In the genomic region with DNA sequence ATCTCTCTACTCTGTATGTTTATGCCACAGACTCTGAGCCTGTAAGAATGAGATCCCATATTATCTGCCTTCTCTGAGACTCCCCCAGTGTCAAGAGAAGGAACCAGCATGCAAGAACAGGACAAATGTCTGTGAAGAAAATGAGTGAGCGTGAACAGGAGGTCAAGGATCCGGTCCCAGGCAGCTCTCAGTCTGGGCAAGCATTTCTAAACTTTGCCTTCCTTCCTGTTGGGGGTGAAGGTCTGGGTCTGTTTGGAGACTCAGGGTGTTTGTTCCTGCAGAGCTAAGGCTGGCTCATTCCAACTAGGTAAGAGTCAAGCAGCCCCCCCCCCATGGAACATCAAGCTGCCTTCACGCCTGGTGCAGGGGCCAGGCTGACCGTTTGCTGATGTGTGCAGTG, we compare ENCODE assay signal across 24 mouse cellular contexts. TPM values are rescaled to one million over a fixed set of nuclear protein-coding genes. Genes with fewer than 3 reads are reported as not detected.
DNase-seq lines count a peak whose midpoint lies in the region; ATAC-seq and TF ChIP-seq lines count a peak whose summit lies in the region.
"Had no signal": no experiment of that assay in that cellular context is flagged by ENCODE, and none has a peak within 500 bp of the region (broad histone marks: within the 10 kb centered on the region; RNA-seq: fewer than 3 reads in every experiment).

No protein-coding gene starts in this region.

- H3K9me3 ChIP-seq in heart, embryonic 10.5 days = no peaks in the 10 kb centered on the region
- no peaks in the 10 kb centered on the region for H3K9me3 ChIP-seq in heart, embryonic 11.5 days (replicated peaks; ENCODE audit: control insufficient read depth, low read length)
- no peaks in the 10 kb centered on the region for H3K9me3 ChIP-seq in lung, embryonic 15.5 days
- no peaks in the 10 kb centered on the region for H3K9me3 ChIP-seq in E14TG2a.4 (ENCODE audit: low read length)
- H3K9me3 ChIP-seq: embryonic facial prominence, embryonic 15.5 days; heart, embryonic 13.5 days; hindbrain, embryonic 12.5 days; kidney, embryonic 15.5 days; midbrain, embryonic 12.5 days had no signal

- H3K9ac ChIP-seq in heart, embryonic 11.5 days (ENCODE audit: low read depth, low read length) = no peak overlapping the region
- H3K9ac ChIP-seq in lung, embryonic 15.5 days = no peak overlapping the region
- H3K9ac ChIP-seq: embryonic facial prominence, embryonic 15.5 days; heart, embryonic 13.5 days; hindbrain, embryonic 12.5 days; kidney, embryonic 15.5 days; midbrain, embryonic 12.5 days had no signal

- TF ChIP-seq CTCF in E14TG2a.4 (conservative IDR thresholded peaks at IDR 0.05; ENCODE audit: low read length) = no peak

- no peak overlapping the region for H3K4me3 ChIP-seq in heart, embryonic 10.5 days
- H3K4me3 ChIP-seq in heart, embryonic 11.5 days (ENCODE audit: low read depth, low read length) = no peak overlapping the region
- no peak overlapping the region for H3K4me3 ChIP-seq in lung, embryonic 15.5 days
- H3K4me3 ChIP-seq in E14TG2a.4 (replicated peaks; ENCODE audit: low read length) = peak overlapping the region; percentile 46
- H3K4me3 ChIP-seq: embryonic facial prominence, embryonic 15.5 days; heart, embryonic 13.5 days; hindbrain, embryonic 12.5 days; kidney, embryonic 15.5 days; midbrain, embryonic 12.5 days had no signal

- WGBS in heart, embryonic 10.5 days = 44% methylated on average over 4 of the region's 4 CpGs
- WGBS in heart, embryonic 11.5 days (ENCODE audit: insufficient replicate concordance) = 53% methylated on average over 4 of the region's 4 CpGs
- WGBS in lung, embryonic 15.5 days = 29% methylated on average over 4 of the region's 4 CpGs

- peaks cover 32% of the 10 kb centered on the region for H3K4me1 ChIP-seq in heart, embryonic 10.5 days
- H3K4me1 ChIP-seq in heart, embryonic 11.5 days (ENCODE audit: control insufficient read depth, insufficient read depth, low read length) = peaks cover 8% of the 10 kb centered on the region; the same call in 1 of the 2 replicates
- no peaks in the 10 kb centered on the region for H3K4me1 ChIP-seq in lung, embryonic 15.5 days
- H3K4me1 ChIP-seq in E14TG2a.4 (replicated peaks; ENCODE audit: low read depth, low read length) = peaks cover 76% of the 10 kb centered on the region
- H3K4me1 ChIP-seq: embryonic facial prominence, embryonic 15.5 days; hindbrain, embryonic 12.5 days had no signal

- ATAC-seq in heart, embryonic 11.5 days (replicated peaks; ENCODE audit: insufficient number of reproducible peaks, low FRiP score, low TSS enrichment) = no peak
- no peak for ATAC-seq in lung, embryonic 15.5 days (ENCODE audit: borderline replicate concordance, extremely low read depth, low FRiP score, low TSS enrichment)
- ATAC-seq: forebrain, embryonic 14.5 days had no signal

- no peak overlapping the region for H3K4me2 ChIP-seq in heart, embryonic 11.5 days
- H3K4me2 ChIP-seq in lung, embryonic 15.5 days = no peak overlapping the region
- H3K4me2 ChIP-seq: embryonic facial prominence, embryonic 15.5 days; heart, embryonic 13.5 days; hindbrain, embryonic 12.5 days; kidney, embryonic 15.5 days; midbrain, embryonic 12.5 days had no signal

- no peaks in the 10 kb centered on the region for H3K36me3 ChIP-seq in heart, embryonic 10.5 days
- no peaks in the 10 kb centered on the region for H3K36me3 ChIP-seq in heart, embryonic 11.5 days (ENCODE audit: control insufficient read depth, insufficient read depth, low read length)
- H3K36me3 ChIP-seq in lung, embryonic 15.5 days = no peaks in the 10 kb centered on the region
- H3K36me3 ChIP-seq in E14TG2a.4 (ENCODE audit: insufficient read depth, low read length) = peaks cover 7% of the 10 kb centered on the region
- H3K36me3 ChIP-seq: embryonic facial prominence, embryonic 15.5 days; heart, embryonic 13.5 days; hindbrain, embryonic 12.5 days; kidney, embryonic 15.5 days; midbrain, embryonic 12.5 days had no signal

- H3K27ac ChIP-seq in heart, embryonic 10.5 days = 0 out of 2 replicates have a peak overlapping the region, but pooled peaks have one; percentile 36
- H3K27ac ChIP-seq in heart, embryonic 11.5 days (ENCODE audit: low read depth, low read length) = no peak overlapping the region
- peak overlapping the region; percentile 14; the same call in 1 of the 2 replicates for H3K27ac ChIP-seq in lung, embryonic 15.5 days
- H3K27ac ChIP-seq: embryonic facial prominence, embryonic 15.5 days; heart, embryonic 13.5 days; hindbrain, embryonic 12.5 days; kidney, embryonic 15.5 days; midbrain, embryonic 12.5 days; stomach, postnatal 0 days had no signal

- no peak for DNase-seq in heart, embryonic 10.5 days (ENCODE audit: low spot score)
- DNase-seq in lung, postnatal 14 days = no peak
- peak; percentile 14 for DNase-seq in lung, postnatal 36 days
- DNase-seq in cerebellum, adult 8-10 months = no peak
- DNase-seq: adrenal gland, postnatal 36 days; cerebellum, adult 9-11 months; heart, postnatal 14 days; kidney, adult 11 months; kidney, postnatal 36 days; right cerebral cortex, postnatal 14 days; thymus, adult 2 months; thymus, postnatal 4 days had no signal

- H3K27me3 ChIP-seq in heart, embryonic 10.5 days (ENCODE audit: insufficient read depth, poor library complexity, severe bottlenecking) = peaks cover 62% of the 10 kb centered on the region
- peaks cover 14% of the 10 kb centered on the region for H3K27me3 ChIP-seq in heart, embryonic 11.5 days (ENCODE audit: control insufficient read depth, insufficient read depth, low read length)
- H3K27me3 ChIP-seq in lung, embryonic 15.5 days = no peaks in the 10 kb centered on the region; the same call in 1 of the 2 replicates
- no peaks in the 10 kb centered on the region for H3K27me3 ChIP-seq in E14TG2a.4 (ENCODE audit: insufficient read depth, low read length)

RNA-seq across cellular contexts. Expression of gene Fgf15, which starts 23.9 kb away (rescaled TPM):
- polyA plus RNA-seq in heart, embryonic 10.5 days (2016; fragmentation: Nextera tagmentation; extraction: Ambion mirVana) = 0.41 and 1.5 TPM in 2 replicates
- polyA plus RNA-seq in heart, embryonic 11.5 days (2014; fragmentation: Nextera tagmentation; extraction: Ambion mirVana) = 0.11 and 0.13 TPM in 2 replicates
- not detected in 2 replicates for polyA plus RNA-seq in lung, embryonic 15.5 days (2015; fragmentation: Nextera tagmentation; extraction: Ambion mirVana)
- polyA plus RNA-seq: frontal cortex, adult 2 months; stomach, postnatal 0 days had no signal

RNA-seq across cellular contexts. Expression of gene Fgf4, which starts 25.3 kb away (rescaled TPM):
- polyA plus RNA-seq in heart, embryonic 10.5 days (2016; fragmentation: Nextera tagmentation; extraction: Ambion mirVana) = 0.34 TPM in 1 of 2 replicates, not detected in the other
- not detected in 2 replicates for polyA plus RNA-seq in heart, embryonic 11.5 days (2014; fragmentation: Nextera tagmentation; extraction: Ambion mirVana)
- polyA plus RNA-seq in lung, embryonic 15.5 days (2015; fragmentation: Nextera tagmentation; extraction: Ambion mirVana) = not detected in 2 replicates
- polyA plus RNA-seq: forebrain, embryonic 14.5 days; frontal cortex, adult 2 months; gonadal fat pad, adult 2 months; heart, embryonic 13.5 days; kidney, embryonic 15.5 days; midbrain, embryonic 12.5 days; stomach, postnatal 0 days had no signal

RNA-seq across cellular contexts. Expression of gene Fgf3, which starts 34.5 kb away (rescaled TPM):
- 0.07 and 0.88 TPM in 2 replicates for polyA plus RNA-seq in heart, embryonic 10.5 days (2016; fragmentation: Nextera tagmentation; extraction: Ambion mirVana)
- 0.19 TPM in 1 of 2 replicates, not detected in the other for polyA plus RNA-seq in heart, embryonic 11.5 days (2014; fragmentation: Nextera tagmentation; extraction: Ambion mirVana)
- polyA plus RNA-seq in lung, embryonic 15.5 days (2015; fragmentation: Nextera tagmentation; extraction: Ambion mirVana) = not detected in 2 replicates
- polyA plus RNA-seq: gonadal fat pad, adult 2 months had no signal

RNA-seq across cellular contexts. Expression of gene LTO1, which starts 42.5 kb away (rescaled TPM):
- 23.3 and 26.0 TPM in 2 replicates for polyA plus RNA-seq in heart, embryonic 10.5 days (2016; fragmentation: Nextera tagmentation; extraction: Ambion mirVana)
- polyA plus RNA-seq in heart, embryonic 11.5 days (2014; fragmentation: Nextera tagmentation; extraction: Ambion mirVana) = 17.1 and 21.2 TPM in 2 replicates
- polyA plus RNA-seq in lung, embryonic 15.5 days (2015; fragmentation: Nextera tagmentation; extraction: Ambion mirVana) = 25.8 and 27.9 TPM in 2 replicates
